Mouse (Mus musculus) ES-E14 (cell line): ENCODE data around the gene Fam43a. TPM values are rescaled to one million over a fixed set of nuclear protein-coding genes. Genes with fewer than 3 reads are reported as not detected.

Experiments used
- DNase-seq: peaks from one replicate; pipeline ENCODE4 v3.0.0-alpha.2; 2013; ENCODE audit warnings: low read depth, low spot score
- H3K27ac ChIP-seq: 2 replicates; pipeline ENCODE4 v1.5.1; 2012; ENCODE audit warnings: low read depth, mild to moderate bottlenecking, low read length, moderate library complexity, mixed read lengths; ENCODE audit not compliant: poor library complexity, insufficient read depth, severe bottlenecking
- H3K36me3 ChIP-seq: 2 replicates; pipeline ENCODE4 v1.6.1; 2012; ENCODE audit warnings: mild to moderate bottlenecking, low read length, moderate library complexity, mixed read lengths; ENCODE audit not compliant: control insufficient read depth, poor library complexity, insufficient read depth, severe bottlenecking
- H3K4me1 ChIP-seq, 2 experiments: fragments of 150-350 bp in 1 of 2; sonication (generic) in 1 of 2; 2 replicates each; pipeline ENCODE4 v1.6.1; 2012; ENCODE audit warnings: low read length in 2 of 2, mild to moderate bottlenecking in 1 of 2, mixed read lengths in 1 of 2; ENCODE audit not compliant: control insufficient read depth in 2 of 2, insufficient read depth in 2 of 2, poor library complexity in 1 of 2
- H3K4me3 ChIP-seq, 2 experiments: fragments of 150-350 bp in 1 of 2; sonication (generic) in 1 of 2; 2 replicates each; pipeline ENCODE4 v1.5.1; 2012; ENCODE audit warnings: low read length in 2 of 2, low read depth in 1 of 2, mild to moderate bottlenecking in 1 of 2, mixed read lengths in 1 of 2; ENCODE audit not compliant: insufficient read depth in 1 of 2, poor library complexity in 1 of 2, severe bottlenecking in 1 of 2
- H3K9ac ChIP-seq: 2 replicates; pipeline ENCODE4 v1.6.1; 2012; ENCODE audit warnings: low read depth, mild to moderate bottlenecking, low read length, mixed read lengths; ENCODE audit not compliant: poor library complexity, insufficient read depth, severe bottlenecking
- H3K9me3 ChIP-seq: fragments of 150-350 bp; sonication (generic); 2 replicates; pipeline ENCODE4 v1.6.1; 2012; ENCODE audit warnings: low read depth, mild to moderate bottlenecking, low read length; ENCODE audit not compliant: control insufficient read depth, insufficient read depth
- CHD2 ChIP-seq: IDR thresholded peaks from 2 replicates; pipeline ENCODE4 v1.6.1; 2014; ENCODE audit warnings: mild to moderate bottlenecking, low read depth, low read length, inconsistent platforms
- HCFC1 ChIP-seq: IDR thresholded peaks from 2 replicates; pipeline ENCODE4 v1.6.1; 2012; ENCODE audit warnings: low read length, inconsistent platforms, borderline replicate concordance; ENCODE audit not compliant: insufficient read depth
- MAFK ChIP-seq: IDR thresholded peaks from 2 replicates; pipeline ENCODE4 v1.6.1; 2014; ENCODE audit warnings: mild to moderate bottlenecking, low read depth, low read length, inconsistent platforms; ENCODE audit not compliant: insufficient read depth
- ZC3H11A ChIP-seq: IDR thresholded peaks from 2 replicates; pipeline ENCODE4 v1.6.1; 2012; ENCODE audit warnings: low read depth, mild to moderate bottlenecking, inconsistent platforms, low read length, borderline replicate concordance
- ZNF384 ChIP-seq: IDR thresholded peaks from 2 replicates; pipeline ENCODE4 v1.6.1; 2012; ENCODE audit warnings: low read depth, low read length, inconsistent platforms
- in situ Hi-C, 2 experiments: fragments of 600-800 bp; cut with MboI; formaldehyde crosslinking; loops; one replicate each; pipeline ENCODE4 v1.15.1; 2025; ENCODE audit warnings: low sequenced_read_pairs in 2 of 2, inconsistent platforms in 1 of 2; ENCODE audit not compliant: unreplicated experiment in 2 of 2
- total RNA-seq: library from RNA; depleted of rRNA; stranded (reverse); fragments of 300-350 nt; gene quantifications from 2 replicates; pipeline ENCODE4 v1.2.3, GENCODE M21; 2012

The Fam43a gene
- total RNA-seq, 1 experiment = 22.2 TPM

GRCm38 (mm10) chr16:30591990-30592389 is 7.5 kb upstream of the Fam43a start:
- TF ChIP-seq MAFK (no peak), CHD2 (no peak), HCFC1 (no peak), ZNF384 (no peak)

GRCm38 (mm10) chr16:30595356-30595755 is 4.2 kb upstream of the Fam43a start:
- Histone ChIP-seq H3K4me3 (no peak overlapping the region), H3K9me3 (no peaks in the 10 kb centered on the region), H3K27ac (no peak overlapping the region), H3K4me1 (peaks cover 3 to 11% of the 10 kb centered on the region in 2 experiments; a peak in 2 of 4 replicates), H3K36me3 (no peaks in the 10 kb centered on the region), H3K9ac (no peak overlapping the region)
- no peak for TF ChIP-seq ZNF384
- TF ChIP-seq ZC3H11A = no peak
- TF ChIP-seq HCFC1 = no peak
- no peak for TF ChIP-seq CHD2
- TF ChIP-seq MAFK = no peak
- in situ Hi-C loops = loop anchor here in 1 of 2 experiments (10.0 to 25.0 kb wide), 2 partner anchors 479 to 767 kb away; no protein-coding TSS in a partner anchor
- DNase-seq = no peak

More at GRCm38 (mm10) chr16:30591990-30592389, 7.5 kb upstream of the Fam43a start:
- H3K4me3 ChIP-seq = no peak overlapping the region
- H3K9ac ChIP-seq = no peak overlapping the region
- H3K36me3 ChIP-seq = no peaks in the 10 kb centered on the region
- H3K27ac ChIP-seq = no peak overlapping the region
- H3K4me1 ChIP-seq = peaks cover 1 to 11% of the 10 kb centered on the region in 2 experiments; a peak in 2 of 4 replicates
- H3K9me3 ChIP-seq = no peaks in the 10 kb centered on the region
- no peak for DNase-seq
- in situ Hi-C loops = loop anchor here in 1 of 2 experiments (10.0 to 25.0 kb wide), 2 partner anchors 483 to 770 kb away; no protein-coding TSS in a partner anchor

GRCm38 (mm10) chr16:30595835-30596557 is 3.5 kb upstream of the Fam43a start:
- H3K9me3 ChIP-seq = no peaks in the 10 kb centered on the region
- H3K9ac ChIP-seq = no peak overlapping the region
- no peak overlapping the region for H3K4me3 ChIP-seq
- peaks cover 3 to 11% of the 10 kb centered on the region in 2 experiments; a peak in 2 of 4 replicates for H3K4me1 ChIP-seq
- no peak overlapping the region for H3K27ac ChIP-seq
- no peak for TF ChIP-seq HCFC1
- no peak for TF ChIP-seq CHD2
- no peak for TF ChIP-seq ZNF384
- no peak for TF ChIP-seq ZC3H11A
- no peak for TF ChIP-seq MAFK
- no peak for DNase-seq
- peaks cover 2% of the 10 kb centered on the region; the same call in 1 of the 2 replicates for H3K36me3 ChIP-seq
- in situ Hi-C loops = loop anchor here in 1 of 2 experiments (10.0 to 25.0 kb wide), 2 partner anchors 479 to 766 kb away; no protein-coding TSS in a partner anchor

- no peak overlapping the region for H3K4me3 ChIP-seq
- H3K9ac ChIP-seq = no peak overlapping the region; the same call in 1 of the 2 replicates
- peaks cover 3 to 20% of the 10 kb centered on the region in 2 experiments; a peak in 3 of 4 replicates for H3K4me1 ChIP-seq
- peak; percentile 77 for DNase-seq
- peaks cover 11% of the 10 kb centered on the region for H3K36me3 ChIP-seq
- no peak for TF ChIP-seq HCFC1
- TF ChIP-seq ZNF384 = no peak
- no peak for TF ChIP-seq CHD2
- TF ChIP-seq ZC3H11A = peak; percentile 93; the same call in 1 of the 2 replicates
- no peaks in the 10 kb centered on the region for H3K9me3 ChIP-seq
- no peak overlapping the region for H3K27ac ChIP-seq
- in situ Hi-C loops = loop anchor here in 1 of 2 experiments (10.0 to 25.0 kb wide), 2 partner anchors 478 to 765 kb away; no protein-coding TSS in a partner anchor
Measured at GRCm38 (mm10) chr16:30596959-30597681, 2.4 kb upstream of the Fam43a start.
